Mouse (Mus musculus) ES-E14 (cell line): ENCODE measurements at regions not wholly inside any gene's neighbourhood (a gene's known extent, or its start where the extent isn't known, plus 50 kb on each side); places are given as distances from the start of the nearest gene placed in this dataset.

Source experiments
- DNase-seq: peaks from one replicate; pipeline ENCODE4 v3.0.0-alpha.2; 2013; ENCODE audit warnings: low read depth, low spot score
- H3K27ac ChIP-seq: 2 replicates; pipeline ENCODE4 v1.5.1; 2012; ENCODE audit warnings: low read depth, mild to moderate bottlenecking, low read length, moderate library complexity, mixed read lengths; ENCODE audit not compliant: poor library complexity, insufficient read depth, severe bottlenecking
- H3K36me3 ChIP-seq: 2 replicates; pipeline ENCODE4 v1.6.1; 2012; ENCODE audit warnings: mild to moderate bottlenecking, low read length, moderate library complexity, mixed read lengths; ENCODE audit not compliant: control insufficient read depth, poor library complexity, insufficient read depth, severe bottlenecking
- H3K4me1 ChIP-seq, 2 experiments: fragments of 150-350 bp in 1 of 2; sonication (generic) in 1 of 2; 2 replicates each; pipeline ENCODE4 v1.6.1; 2012; ENCODE audit warnings: low read length in 2 of 2, mild to moderate bottlenecking in 1 of 2, mixed read lengths in 1 of 2; ENCODE audit not compliant: control insufficient read depth in 2 of 2, insufficient read depth in 2 of 2, poor library complexity in 1 of 2
- H3K4me3 ChIP-seq, 2 experiments: fragments of 150-350 bp in 1 of 2; sonication (generic) in 1 of 2; 2 replicates each; pipeline ENCODE4 v1.5.1; 2012; ENCODE audit warnings: low read length in 2 of 2, low read depth in 1 of 2, mild to moderate bottlenecking in 1 of 2, mixed read lengths in 1 of 2; ENCODE audit not compliant: insufficient read depth in 1 of 2, poor library complexity in 1 of 2, severe bottlenecking in 1 of 2
- H3K9ac ChIP-seq: 2 replicates; pipeline ENCODE4 v1.6.1; 2012; ENCODE audit warnings: low read depth, mild to moderate bottlenecking, low read length, mixed read lengths; ENCODE audit not compliant: poor library complexity, insufficient read depth, severe bottlenecking
- H3K9me3 ChIP-seq: fragments of 150-350 bp; sonication (generic); 2 replicates; pipeline ENCODE4 v1.6.1; 2012; ENCODE audit warnings: low read depth, mild to moderate bottlenecking, low read length; ENCODE audit not compliant: control insufficient read depth, insufficient read depth
- CHD2 ChIP-seq: IDR thresholded peaks from 2 replicates; pipeline ENCODE4 v1.6.1; 2014; ENCODE audit warnings: mild to moderate bottlenecking, low read depth, low read length, inconsistent platforms
- HCFC1 ChIP-seq: IDR thresholded peaks from 2 replicates; pipeline ENCODE4 v1.6.1; 2012; ENCODE audit warnings: low read length, inconsistent platforms, borderline replicate concordance; ENCODE audit not compliant: insufficient read depth
- MAFK ChIP-seq: IDR thresholded peaks from 2 replicates; pipeline ENCODE4 v1.6.1; 2014; ENCODE audit warnings: mild to moderate bottlenecking, low read depth, low read length, inconsistent platforms; ENCODE audit not compliant: insufficient read depth
- ZC3H11A ChIP-seq: IDR thresholded peaks from 2 replicates; pipeline ENCODE4 v1.6.1; 2012; ENCODE audit warnings: low read depth, mild to moderate bottlenecking, inconsistent platforms, low read length, borderline replicate concordance
- ZNF384 ChIP-seq: IDR thresholded peaks from 2 replicates; pipeline ENCODE4 v1.6.1; 2012; ENCODE audit warnings: low read depth, low read length, inconsistent platforms
- in situ Hi-C, 2 experiments: fragments of 600-800 bp; cut with MboI; formaldehyde crosslinking; loops; one replicate each; pipeline ENCODE4 v1.15.1; 2025; ENCODE audit warnings: low sequenced_read_pairs in 2 of 2, inconsistent platforms in 1 of 2; ENCODE audit not compliant: unreplicated experiment in 2 of 2

GRCm38 (mm10) chr4:142826250-142826893 lies 386.4 kb downstream of the Prdm2 start:
- Histone ChIP-seq H3K9me3 (no peaks in the 10 kb centered on the region), H3K9ac (no peak overlapping the region), H3K4me3 (no peak overlapping the region), H3K36me3 (no peaks in the 10 kb centered on the region), H3K27ac (no peak overlapping the region), H3K4me1 (no peaks in the 10 kb centered on the region)
- DNase-seq = no peak
- TF ChIP-seq CHD2 (no peak), ZNF384 (no peak), HCFC1 (no peak), MAFK (no peak), ZC3H11A (no peak)
- in situ Hi-C loops = no loop called here

- no peak overlapping the region for H3K9ac ChIP-seq
- H3K9me3 ChIP-seq = no peaks in the 10 kb centered on the region
- in situ Hi-C loops = no loop called here
- TF ChIP-seq ZC3H11A (no peak), MAFK (no peak), HCFC1 (no peak), CHD2 (no peak), ZNF384 (no peak)
- H3K4me3 ChIP-seq = no peak overlapping the region
- no peak overlapping the region for H3K27ac ChIP-seq
- no peak for DNase-seq
- no peaks in the 10 kb centered on the region for H3K4me1 ChIP-seq
- H3K36me3 ChIP-seq = no peaks in the 10 kb centered on the region
Observed at GRCm38 (mm10) chr4:142825786-142826185, 387.0 kb downstream of the Prdm2 start.

DNA sequence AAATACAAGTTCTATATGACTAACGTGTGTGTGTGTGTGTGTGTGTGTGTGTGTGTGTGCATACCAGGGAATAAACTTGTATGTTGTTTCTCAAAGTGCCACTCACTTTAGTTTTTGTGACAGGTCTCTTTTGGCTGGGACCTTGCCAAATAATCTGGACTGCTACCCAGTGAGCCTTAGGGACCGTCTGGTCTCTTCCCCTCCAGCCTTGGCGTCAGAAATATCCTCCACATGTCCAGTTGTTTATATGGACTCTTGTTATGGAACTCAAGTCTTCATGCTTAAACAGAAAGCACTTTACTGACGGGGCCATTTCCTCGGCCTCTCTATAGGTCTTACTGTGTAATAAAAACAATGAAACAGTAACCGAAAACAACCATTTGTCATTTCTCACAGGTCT lies 394.4 kb downstream of the Prdm2 start:
- H3K9me3 ChIP-seq = no peaks in the 10 kb centered on the region
- H3K36me3 ChIP-seq = no peaks in the 10 kb centered on the region
- no peak for DNase-seq
- no peak for TF ChIP-seq HCFC1
- no peak for TF ChIP-seq CHD2
- no peak for TF ChIP-seq ZC3H11A
- no peak for TF ChIP-seq ZNF384
- H3K4me1 ChIP-seq = no peaks in the 10 kb centered on the region
- H3K9ac ChIP-seq = no peak overlapping the region
- H3K27ac ChIP-seq = no peak overlapping the region
- no peak overlapping the region for H3K4me3 ChIP-seq
- in situ Hi-C loops = no loop called here

GRCm38 (mm10) chr4:142816986-142817385 lies 395.8 kb downstream of the Prdm2 start:
- Histone ChIP-seq H3K36me3 (no peaks in the 10 kb centered on the region), H3K9me3 (no peaks in the 10 kb centered on the region), H3K4me3 (no peak overlapping the region), H3K9ac (no peak overlapping the region), H3K27ac (no peak overlapping the region), H3K4me1 (no peaks in the 10 kb centered on the region)
- TF ChIP-seq ZC3H11A (0 out of 2 replicates have a peak, but pooled peaks have one; percentile 8), HCFC1 (no peak)
- in situ Hi-C loops = no loop called here
- peak; percentile 1 for DNase-seq

DNA sequence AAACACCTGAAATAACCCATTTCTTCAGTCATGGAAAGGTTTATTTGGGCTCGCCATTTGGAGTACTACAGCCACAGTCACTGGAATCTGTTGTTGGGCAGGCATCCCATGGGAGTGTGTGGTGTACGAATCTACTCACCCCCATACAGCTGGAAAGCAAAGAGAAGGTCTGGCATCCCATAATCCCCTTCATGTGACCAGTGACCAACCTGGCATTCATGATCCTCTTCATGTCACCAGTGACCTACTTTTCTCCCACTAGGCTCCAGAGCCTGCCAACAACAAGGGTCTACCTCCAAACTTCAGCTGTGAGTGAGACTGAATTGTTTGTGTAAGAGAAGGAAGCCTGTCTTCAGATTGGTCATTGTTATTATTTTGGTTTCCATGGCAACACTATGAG lies 409.0 kb downstream of the Prdm2 start:
- no peak overlapping the region for H3K27ac ChIP-seq
- in situ Hi-C loops = no loop called here
- H3K36me3 ChIP-seq = no peaks in the 10 kb centered on the region
- DNase-seq = no peak
- H3K4me1 ChIP-seq = no peaks in the 10 kb centered on the region
- no peak overlapping the region for H3K9ac ChIP-seq
- TF ChIP-seq HCFC1 (no peak), CHD2 (no peak), ZNF384 (no peak), MAFK (no peak), ZC3H11A (no peak)
- no peaks in the 10 kb centered on the region for H3K9me3 ChIP-seq
- H3K4me3 ChIP-seq = no peak overlapping the region
